Mouse (Mus musculus) lung, postnatal 0 days (tissue): ENCODE measurements around the gene Lmo7.

Experiments used
- CTCF ChIP-seq: IDR thresholded peaks from 2 replicates; pipeline ENCODE4 v1.5.1; 2016; ENCODE audit warnings: antibody characterized with exemption, mild to moderate bottlenecking
- EP300 ChIP-seq: IDR thresholded peaks from 2 replicates; pipeline ENCODE4 v1.6.1; 2016; ENCODE audit warnings: antibody characterized with exemption, mild to moderate bottlenecking, control low read depth

DNA sequence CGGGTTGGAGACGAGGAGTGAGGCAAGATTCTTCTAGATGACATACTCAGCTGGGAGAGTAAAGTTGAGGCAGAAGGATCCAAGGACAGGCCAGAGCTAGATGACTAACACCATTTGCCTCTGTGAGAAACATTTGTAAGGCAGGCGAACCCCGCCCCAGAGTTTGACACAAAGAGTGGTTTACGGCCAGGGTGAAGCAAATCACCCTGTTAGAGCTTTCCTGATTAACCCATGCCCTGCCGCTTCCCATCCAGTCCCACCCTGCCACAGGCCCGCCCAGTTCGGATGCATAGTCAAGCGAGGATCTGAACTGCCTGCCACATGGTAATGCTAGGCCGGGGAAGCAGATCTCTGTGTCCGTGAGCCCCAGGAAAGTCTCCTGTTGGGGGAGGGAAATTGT is 51.5 kb downstream of the Lmo7 start:
- TF ChIP-seq CTCF (no peak), EP300 (no peak)
